Mouse (Mus musculus) hindbrain, embryonic 12.5 days (tissue): ENCODE results near the gene Wnt10b. TPM values are rescaled to one million over a fixed set of nuclear protein-coding genes. Genes with fewer than 3 reads are reported as not detected.

Source experiments
- polyA plus RNA-seq: library from polyadenylated mRNA; unstranded; fragments of >200 nt; fragmentation: Nextera tagmentation; extraction: Ambion mirVana; gene quantifications from 2 replicates; pipeline ENCODE4 v1.2.1, GENCODE M21; 2016

Wnt10b gene
- polyA plus RNA-seq, 1 experiment from 2014 or later = 0.59 TPM

Other genes starting within 250 kb of the Wnt10b start
- gene Kansl2, start 243.9 kb downstream of the Wnt10b start, polyA plus RNA-seq = 166 and 167 TPM in 2 replicates
- gene Ccnt1, start 207.2 kb downstream of the Wnt10b start, polyA plus RNA-seq = 63.2 and 65.5 TPM in 2 replicates
- 0.43 and 0.46 TPM in 2 replicates for gene 4930415O20Rik, start 207.1 kb downstream of the Wnt10b start, polyA plus RNA-seq
- 15.9 and 18.6 TPM in 2 replicates for gene Adcy6, start 168.1 kb downstream of the Wnt10b start, polyA plus RNA-seq
- gene Cacnb3, start 147.3 kb downstream of the Wnt10b start, polyA plus RNA-seq = 110 and 113 TPM in 2 replicates
- gene Ddx23, start 115.3 kb downstream of the Wnt10b start, polyA plus RNA-seq = 21.9 and 26.6 TPM in 2 replicates
- 6.4 and 6.5 TPM in 2 replicates for gene Rnd1, start 100.7 kb downstream of the Wnt10b start, polyA plus RNA-seq
- 3.1 and 3.5 TPM in 2 replicates for gene Ccdc65, start 69.9 kb downstream of the Wnt10b start, polyA plus RNA-seq
- gene Fkbp11, start 50.0 kb downstream of the Wnt10b start, polyA plus RNA-seq = 14.3 and 15.1 TPM in 2 replicates
- gene Arf3, start 14.9 kb downstream of the Wnt10b start, polyA plus RNA-seq = 65.1 and 65.2 TPM in 2 replicates
- gene Wnt1, start 11.7 kb upstream of the Wnt10b start, polyA plus RNA-seq = 8.4 and 8.6 TPM in 2 replicates
- gene Ddn, start 31.3 kb upstream of the Wnt10b start, polyA plus RNA-seq = 0.56 and 0.65 TPM in 2 replicates
- 71.0 and 78.9 TPM in 2 replicates for gene Prkag1, start 53.4 kb upstream of the Wnt10b start, polyA plus RNA-seq
- 12.2 and 12.5 TPM in 2 replicates for gene Kmt2d, start 93.1 kb upstream of the Wnt10b start, polyA plus RNA-seq
- 22.0 and 27.0 TPM in 2 replicates for gene Rhebl1, start 116.4 kb upstream of the Wnt10b start, polyA plus RNA-seq
- 0.84 and 1.1 TPM in 2 replicates for gene Dhh, start 120.4 kb upstream of the Wnt10b start, polyA plus RNA-seq
- 38.4 and 39.2 TPM in 2 replicates for gene Lmbr1l, start 140.1 kb upstream of the Wnt10b start, polyA plus RNA-seq
- gene Tuba1b, start 156.4 kb upstream of the Wnt10b start, polyA plus RNA-seq = 1,219 and 1,243 TPM in 2 replicates
- gene Gm49450, start 175.4 kb upstream of the Wnt10b start, polyA plus RNA-seq = not detected in 2 replicates
- gene Tuba1a, start 175.6 kb upstream of the Wnt10b start, polyA plus RNA-seq = 9,547 and 9,692 TPM in 2 replicates